Mouse (Mus musculus): ENCODE data around the gene Gm11567.

DNA sequence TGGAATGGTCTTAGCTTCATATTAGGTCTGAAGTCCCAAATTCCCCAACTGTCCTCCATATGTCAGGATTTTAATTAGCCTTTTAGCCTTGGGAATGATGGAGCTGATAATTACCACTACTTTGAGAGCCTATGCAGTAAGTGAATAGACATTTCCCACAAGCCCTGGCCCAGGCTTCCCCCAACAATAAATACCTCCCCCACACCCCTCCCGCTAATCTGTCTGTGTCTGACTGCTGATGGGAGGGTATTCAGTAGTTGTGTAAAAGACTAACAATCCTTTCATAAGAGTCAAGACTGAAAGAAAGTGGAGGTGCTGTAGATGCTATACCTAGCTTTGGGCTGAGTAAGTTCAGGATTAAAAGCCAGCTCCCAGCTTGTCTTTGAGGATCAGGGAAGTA lies 36.8 kb upstream of the Gm11567 start:
- TF ChIP-seq POLR2A (IDR thresholded peaks at IDR 0.05; ENCODE audit: insufficient read depth, low read depth, low read length) (no peak), CTCF (IDR thresholded peaks at IDR 0.05) (no peak)

All from heart, adult 2 months (tissue).